Mouse (Mus musculus) liver, embryonic 11.5 days (tissue): ENCODE measurements around the gene Pithd1. TPM values are rescaled to one million over a fixed set of nuclear protein-coding genes. Genes with fewer than 3 reads are reported as not detected.

Source experiments
- ATAC-seq: fragments of 200-750 bp; cut with Nextera tagmentation; replicated peaks from 2 replicates; pipeline ENCODE4 v1.8.0; 2017; ENCODE audit warnings: moderate number of reproducible peaks, mild to moderate bottlenecking, moderate TSS enrichment, moderate library complexity; ENCODE audit not compliant: low FRiP score
- DNase-seq: peaks from one replicate; pipeline ENCODE4 v3.0.0-alpha.2; 2017; ENCODE audit warnings: low spot score
- H3K27ac ChIP-seq: fragments of 300-500 bp; sonication (generic); 2 replicates; pipeline ENCODE4 v1.5.1; 2014; ENCODE audit warnings: mild to moderate bottlenecking, low read depth, low read length, control low read depth
- H3K27me3 ChIP-seq: fragments of 300-500 bp; sonication (generic); replicated peaks from 2 replicates; pipeline ENCODE4 v1.6.1; 2014; ENCODE audit warnings: low read length, mixed read lengths; ENCODE audit not compliant: control insufficient read depth, insufficient read depth
- H3K36me3 ChIP-seq: fragments of 300-500 bp; sonication (generic); 2 replicates; pipeline ENCODE4 v1.6.1; 2014; ENCODE audit warnings: mild to moderate bottlenecking, low read length, moderate library complexity, mixed read lengths; ENCODE audit not compliant: control insufficient read depth, insufficient read depth
- H3K4me1 ChIP-seq: fragments of 300-500 bp; sonication (generic); replicated peaks from 2 replicates; pipeline ENCODE4 v1.6.1; 2014; ENCODE audit warnings: low read length, mixed read lengths; ENCODE audit not compliant: control insufficient read depth, insufficient read depth
- H3K4me2 ChIP-seq: fragments of 300-500 bp; sonication (generic); 2 replicates; pipeline ENCODE4 v1.6.1; 2014; ENCODE audit warnings: mild to moderate bottlenecking, control low read depth, moderate library complexity
- H3K4me3 ChIP-seq: fragments of 300-500 bp; sonication (generic); 2 replicates; pipeline ENCODE4 v1.5.1; 2014; ENCODE audit warnings: low read depth, low read length, control low read depth
- H3K9ac ChIP-seq: fragments of 300-500 bp; sonication (generic); 2 replicates; pipeline ENCODE4 v1.6.1; 2014; ENCODE audit warnings: low read depth, low read length, control low read depth
- H3K9me3 ChIP-seq: fragments of 300-500 bp; sonication (generic); 2 replicates; pipeline ENCODE4 v1.6.1; 2016; ENCODE audit warnings: low read length, inconsistent platforms, mixed read lengths; ENCODE audit not compliant: control insufficient read depth
- WGBS: fragments of 180-500 bp; shearing (Covaris S2); extraction: QIAGEN DNeasy Blood & Tissue Kit; methylation state at CpG from one replicate; pipeline ENCODE4 v1.1.7; 2014; 5-methylcytosine and 5-hydroxymethylcytosine counted together
- polyA plus RNA-seq: library from polyadenylated mRNA; unstranded; fragments of >200 nt; fragmentation: Nextera tagmentation; extraction: Ambion mirVana; gene quantifications from 2 replicates; pipeline ENCODE4 v1.2.1, GENCODE M21; 2014

Pithd1 gene
- polyA plus RNA-seq, 1 experiment from 2014 or later: 96.9 TPM

- H3K4me1 ChIP-seq: peaks cover 11% of the 10 kb centered on the region
- H3K4me3 ChIP-seq: no peak overlapping the region
- ATAC-seq (no peak), DNase-seq (no peak)
- no peak overlapping the region for H3K27ac ChIP-seq
- 90% methylated on average over 9 of the region's 9 CpGs for WGBS
- H3K9me3 ChIP-seq: no peaks in the 10 kb centered on the region
- H3K36me3 ChIP-seq: no peaks in the 10 kb centered on the region; the same call in 1 of the 2 replicates
- no peak overlapping the region for H3K4me2 ChIP-seq
- H3K27me3 ChIP-seq: no peaks in the 10 kb centered on the region
- H3K9ac ChIP-seq: no peak overlapping the region
Measured at GRCm38 (mm10) chr4:136022924-136023323, 35.9 kb upstream of the Pithd1 start.

GRCm38 (mm10) chr4:136021549-136022047 is 34.5 kb upstream of the Pithd1 start, which contains the start of gene Eloa:
Gene Eloa (minus strand): TSS chr4:136021763.
- H3K27me3 ChIP-seq: no peaks in the 10 kb centered on the region
- WGBS: under 1% methylated on average over 48 of the region's 48 CpGs
- peak within 1 kb of the TSS; percentile 100 for H3K4me3 ChIP-seq
- ATAC-seq (peak; percentile 98), DNase-seq (peak; percentile 100)
- peaks cover 11% of the 10 kb centered on the region for H3K4me1 ChIP-seq
- peak within 1 kb of the TSS; percentile 84 for H3K4me2 ChIP-seq
- H3K9me3 ChIP-seq: no peaks in the 10 kb centered on the region
- H3K36me3 ChIP-seq: no peaks in the 10 kb centered on the region; the same call in 1 of the 2 replicates
- H3K27ac ChIP-seq: peak within 1 kb of the TSS; percentile 87
- peak within 1 kb of the TSS; percentile 98 for H3K9ac ChIP-seq

DNA sequence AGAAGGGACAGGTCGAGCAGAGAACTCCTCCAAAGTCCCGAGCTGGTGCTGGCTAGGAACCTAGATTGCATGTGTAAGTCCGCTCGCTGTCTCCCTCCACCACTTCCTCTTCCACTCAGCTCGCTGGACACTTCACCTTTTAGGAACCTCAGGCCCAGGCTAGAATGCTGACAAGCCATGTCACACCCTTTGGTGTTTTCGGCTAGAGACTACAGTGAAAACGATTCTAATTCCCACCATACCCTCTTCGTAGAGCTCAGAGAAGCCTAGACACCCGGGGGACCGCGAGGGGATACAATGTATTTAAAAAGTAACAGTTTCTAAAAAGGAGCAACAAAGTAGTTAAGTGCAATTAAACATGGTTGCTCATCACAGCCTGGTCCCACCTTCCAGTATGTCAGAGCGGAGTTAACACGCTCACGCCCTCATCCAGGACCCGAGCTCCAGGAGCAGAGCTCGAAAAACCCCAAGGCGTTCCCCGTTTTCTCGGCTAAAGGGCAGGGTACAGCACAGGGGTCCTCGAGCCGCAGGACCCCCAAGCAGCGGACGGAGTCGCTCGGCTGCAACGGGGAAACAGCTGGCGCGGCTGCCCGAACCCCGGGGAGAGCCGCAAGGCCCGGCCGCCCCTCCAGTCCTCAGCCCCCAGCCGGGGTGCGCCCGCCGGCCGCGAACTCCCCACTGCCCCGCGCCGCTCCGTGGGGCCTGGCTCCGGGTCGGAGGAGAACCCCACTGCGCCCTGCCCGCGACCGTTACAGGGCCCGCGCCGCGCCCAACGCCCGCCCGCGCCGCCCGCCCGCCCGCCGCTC is 33.9 kb upstream of the Pithd1 start:
- Histone ChIP-seq H3K27ac (peak overlapping the region; percentile 87), H3K9ac (peak overlapping the region; percentile 98), H3K36me3 (no peaks in the 10 kb centered on the region; the same call in 1 of the 2 replicates), H3K4me2 (peak overlapping the region; percentile 84), H3K4me1 (peaks cover 11% of the 10 kb centered on the region), H3K4me3 (peak overlapping the region; percentile 100), H3K9me3 (no peaks in the 10 kb centered on the region), H3K27me3 (no peaks in the 10 kb centered on the region)
- under 1% methylated on average over 58 of the region's 62 CpGs for WGBS
- DNase-seq: peak; percentile 56
- ATAC-seq: peak; percentile 59

DNA sequence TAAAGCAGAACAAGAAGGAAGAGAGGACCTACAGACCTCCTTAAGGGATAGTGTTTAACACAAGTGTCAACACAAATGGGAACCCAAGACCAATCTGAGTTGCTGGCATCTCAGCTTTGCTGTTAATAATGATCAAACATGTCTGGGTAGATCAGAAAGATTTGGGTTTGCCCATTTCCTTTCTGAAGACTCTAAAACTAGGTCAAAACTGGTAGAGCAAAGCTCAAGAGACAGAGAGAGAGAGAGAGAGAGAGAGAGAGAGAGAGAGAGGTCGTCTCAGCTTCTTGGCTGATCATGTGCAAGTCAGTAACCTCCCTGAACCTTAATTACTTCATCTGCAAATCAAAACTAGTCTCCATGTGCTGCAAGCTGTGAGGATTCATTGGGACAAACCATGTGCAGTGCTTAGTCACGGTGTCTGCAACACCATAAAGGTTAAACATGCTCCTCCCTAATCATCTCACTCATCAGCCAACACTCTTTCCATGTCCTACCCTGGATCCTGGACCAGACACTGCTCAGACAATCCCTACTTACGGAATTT is 29.1 kb upstream of the Pithd1 start:
- H3K36me3 ChIP-seq: peaks cover 14% of the 10 kb centered on the region
- no peaks in the 10 kb centered on the region for H3K27me3 ChIP-seq
- ATAC-seq: no peak
- H3K4me3 ChIP-seq: no peak overlapping the region
- H3K27ac ChIP-seq: no peak overlapping the region
- H3K4me2 ChIP-seq: no peak overlapping the region
- no peaks in the 10 kb centered on the region for H3K9me3 ChIP-seq
- 83% methylated on average over 3 of the region's 3 CpGs for WGBS
- H3K4me1 ChIP-seq: peaks cover 11% of the 10 kb centered on the region
- no peak for DNase-seq
- H3K9ac ChIP-seq: no peak overlapping the region

- Histone ChIP-seq H3K4me2 (no peak overlapping the region), H3K27me3 (no peaks in the 10 kb centered on the region), H3K9ac (no peak overlapping the region), H3K4me1 (no peaks in the 10 kb centered on the region), H3K36me3 (peaks cover 54% of the 10 kb centered on the region), H3K4me3 (no peak overlapping the region), H3K27ac (no peak overlapping the region), H3K9me3 (no peaks in the 10 kb centered on the region)
- no peak for DNase-seq
- WGBS: 92% methylated on average over 4 of the region's 4 CpGs
- ATAC-seq: no peak
Measured at GRCm38 (mm10) chr4:136010586-136010985, 23.5 kb upstream of the Pithd1 start.

- Histone ChIP-seq H3K27me3 (no peaks in the 10 kb centered on the region), H3K4me3 (no peak overlapping the region), H3K36me3 (peaks cover 70% of the 10 kb centered on the region), H3K27ac (no peak overlapping the region), H3K4me2 (no peak overlapping the region), H3K9me3 (no peaks in the 10 kb centered on the region), H3K4me1 (no peaks in the 10 kb centered on the region), H3K9ac (no peak overlapping the region)
- ATAC-seq: no peak
- no peak for DNase-seq
- 88% methylated on average over 8 of the region's 8 CpGs for WGBS
Measured at GRCm38 (mm10) chr4:136008782-136009447, 21.9 kb upstream of the Pithd1 start.

- peaks cover 71% of the 10 kb centered on the region for H3K36me3 ChIP-seq
- no peak overlapping the region for H3K4me3 ChIP-seq
- H3K4me1 ChIP-seq: no peaks in the 10 kb centered on the region
- H3K9me3 ChIP-seq: no peaks in the 10 kb centered on the region
- no peaks in the 10 kb centered on the region for H3K27me3 ChIP-seq
- no peak overlapping the region for H3K9ac ChIP-seq
- no peak overlapping the region for H3K4me2 ChIP-seq
- H3K27ac ChIP-seq: no peak overlapping the region
- ATAC-seq (no peak), DNase-seq (no peak)
- WGBS: 86% methylated on average over 3 of the region's 3 CpGs
Measured at GRCm38 (mm10) chr4:136006821-136007220, 19.8 kb upstream of the Pithd1 start.

- Histone ChIP-seq H3K4me1 (no peaks in the 10 kb centered on the region), H3K4me2 (no peak overlapping the region), H3K27me3 (no peaks in the 10 kb centered on the region), H3K9me3 (no peaks in the 10 kb centered on the region), H3K27ac (no peak overlapping the region), H3K4me3 (no peak overlapping the region), H3K36me3 (peaks cover 59% of the 10 kb centered on the region), H3K9ac (no peak overlapping the region)
- ATAC-seq (no peak), DNase-seq (no peak)
- WGBS: 79% methylated on average over 2 of the region's 2 CpGs
Measured at GRCm38 (mm10) chr4:136004921-136005320, 17.9 kb upstream of the Pithd1 start.
